Mouse (Mus musculus) erythroblast, embryonic 14.5 days (primary cell): ENCODE measurements around the gene Slmap.

ENCODE experiments used
- GATA1 ChIP-seq: IDR thresholded peaks from 2 replicates; pipeline ENCODE4 v1.6.1; 2012; ENCODE audit warnings: low read length, inconsistent platforms, mixed read lengths
- TAL1 ChIP-seq: IDR thresholded peaks from 3 replicates; pipeline ENCODE4 v1.6.1; 2012; ENCODE audit warnings: low read length, inconsistent platforms, mixed read lengths

DNA sequence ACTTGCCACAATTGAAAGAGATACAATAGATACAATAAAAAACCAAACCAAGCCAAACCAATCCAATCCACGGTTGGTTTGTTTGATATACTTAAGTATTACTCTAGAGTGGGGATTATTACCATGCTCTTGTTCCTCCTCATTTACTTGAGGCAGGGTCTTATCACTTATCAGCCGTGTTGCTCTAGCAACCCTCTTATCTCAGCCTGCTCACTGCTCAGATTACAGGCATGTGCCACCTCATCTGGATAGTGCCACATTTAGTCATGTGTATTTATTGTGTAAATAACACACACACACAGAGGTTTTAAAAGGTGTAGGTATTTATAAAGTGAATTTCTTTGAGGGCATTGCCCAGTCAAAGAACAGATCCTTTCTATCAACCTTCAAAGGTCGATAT, 88.2 kb downstream of the Slmap start:
- TF ChIP-seq GATA1 (no peak), TAL1 (no peak)
